Mouse (Mus musculus) megakaryocyte, embryonic 14.5 days (primary cell): Measurements from ENCODE around the gene Col4a4.

ENCODE experiments used
- FLI1 ChIP-seq: IDR thresholded peaks from 2 replicates; pipeline ENCODE4 v1.6.1; 2012; ENCODE audit warnings: low read length, inconsistent platforms, mixed read lengths
- GATA1 ChIP-seq: IDR thresholded peaks from 3 replicates; pipeline ENCODE4 v1.6.1; 2012; ENCODE audit warnings: mixed read lengths, low read length, inconsistent platforms, borderline replicate concordance

DNA sequence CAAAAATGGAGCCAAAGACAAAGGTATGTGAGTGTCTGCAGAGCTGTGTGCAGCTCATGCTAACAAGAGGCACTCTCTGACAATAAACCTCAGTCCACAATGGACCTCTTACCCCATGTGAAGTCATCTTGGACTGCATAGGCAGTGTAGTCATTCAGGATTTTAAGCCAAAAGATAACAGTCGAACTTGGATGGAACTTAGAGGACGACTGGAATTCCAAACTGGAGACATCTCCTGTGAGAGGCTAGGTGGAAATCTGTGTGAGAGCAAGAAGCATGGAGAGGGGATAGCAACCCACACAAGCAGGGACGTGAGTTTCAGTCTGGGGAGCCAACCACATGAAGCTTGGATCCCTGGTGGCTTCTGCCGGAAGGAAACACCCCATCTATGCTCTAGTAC lies 136.8 kb downstream of the Col4a4 start:
- no peak for TF ChIP-seq GATA1
- no peak for TF ChIP-seq FLI1
